Mouse (Mus musculus) limb, embryonic 15.5 days (tissue): ENCODE measurements around the gene Tssk2. TPM values are rescaled to one million over a fixed set of nuclear protein-coding genes. Genes with fewer than 3 reads are reported as not detected.

Source experiments
- ATAC-seq: fragments of 200-750 bp; cut with Nextera tagmentation; 2 replicates; pipeline ENCODE4 v1.8.0; 2017; ENCODE audit warnings: low read depth, moderate TSS enrichment; ENCODE audit not compliant: insufficient number of reproducible peaks, low FRiP score, low TSS enrichment
- H3K27ac ChIP-seq: fragments of 300-500 bp; sonication (generic); 2 replicates; pipeline ENCODE4 v1.5.1; 2015; ENCODE audit warnings: moderate library complexity, mild to moderate bottlenecking, inconsistent platforms
- H3K27me3 ChIP-seq: fragments of 300-500 bp; sonication (generic); 2 replicates; pipeline ENCODE4 v1.6.1; 2015; ENCODE audit warnings: inconsistent platforms
- H3K36me3 ChIP-seq: fragments of 300-500 bp; sonication (generic); 2 replicates; pipeline ENCODE4 v1.6.1; 2015; ENCODE audit warnings: inconsistent platforms
- H3K4me1 ChIP-seq: fragments of 300-500 bp; sonication (generic); 2 replicates; pipeline ENCODE4 v1.6.1; 2015; ENCODE audit warnings: inconsistent platforms
- H3K4me2 ChIP-seq: fragments of 300-500 bp; sonication (generic); 2 replicates; pipeline ENCODE4 v1.6.1; 2015; ENCODE audit warnings: mild to moderate bottlenecking, inconsistent platforms
- H3K4me3 ChIP-seq: fragments of 300-500 bp; sonication (generic); 2 replicates; pipeline ENCODE4 v1.5.1; 2015; ENCODE audit warnings: mild to moderate bottlenecking, inconsistent platforms
- H3K9ac ChIP-seq: fragments of 300-500 bp; sonication (generic); 2 replicates; pipeline ENCODE4 v1.6.1; 2015; ENCODE audit warnings: inconsistent platforms
- H3K9me3 ChIP-seq: fragments of 300-500 bp; sonication (generic); 2 replicates; pipeline ENCODE4 v1.6.1; 2016; ENCODE audit warnings: inconsistent platforms
- WGBS: fragments of 180-500 bp; shearing (Covaris S2); methylation state at CpG from one replicate; pipeline ENCODE4 v1.1.7; 2015; 5-methylcytosine and 5-hydroxymethylcytosine counted together
- polyA plus RNA-seq: library from polyadenylated mRNA; unstranded; fragments of >200 nt; fragmentation: Nextera tagmentation; extraction: Ambion mirVana; gene quantifications from 2 replicates; pipeline ENCODE4 v1.2.1, GENCODE M21; 2015

Tssk2 gene
- not detected in 2 replicates for polyA plus RNA-seq

GRCm38 (mm10) chr16:17898462-17898861, at the start of gene Tssk2, which contains the start of gene Dgcr2:
Gene Tssk2, plus strand, starts transcription at chr16:17898637.
Gene Dgcr2, minus strand, starts transcription at chr16:17898562.
- 93% methylated on average over 14 of the region's 14 CpGs for WGBS
- H3K27me3 ChIP-seq: no peaks in the 10 kb centered on the region
- H3K9me3 ChIP-seq: no peaks in the 10 kb centered on the region
- H3K4me2 ChIP-seq: no peak within 1 kb of the TSS
- ATAC-seq: no peak
- no peak within 1 kb of the TSS for H3K27ac ChIP-seq
- peaks cover 52% of the 10 kb centered on the region for H3K36me3 ChIP-seq
- H3K4me3 ChIP-seq: no peak within 1 kb of the TSS
- no peak within 1 kb of the TSS for H3K9ac ChIP-seq
- H3K4me1 ChIP-seq: no peaks in the 10 kb centered on the region

GRCm38 (mm10) chr16:17848928-17849327, 49.5 kb upstream of the Tssk2 start:
- Histone ChIP-seq H3K4me2 (no peak overlapping the region), H3K36me3 (peaks cover 88% of the 10 kb centered on the region), H3K27me3 (no peaks in the 10 kb centered on the region), H3K4me3 (no peak overlapping the region), H3K27ac (no peak overlapping the region), H3K4me1 (no peaks in the 10 kb centered on the region), H3K9ac (no peak overlapping the region), H3K9me3 (no peaks in the 10 kb centered on the region)
- ATAC-seq: no peak
- 18% methylated on average over 1 of the region's 1 CpGs for WGBS

- 81% methylated on average over 6 of the region's 6 CpGs for whole genome bisulfite sequencing
- ATAC-seq: no peak
- Histone ChIP-seq H3K27ac (no peak overlapping the region), H3K4me1 (no peaks in the 10 kb centered on the region), H3K27me3 (no peaks in the 10 kb centered on the region), H3K9me3 (no peaks in the 10 kb centered on the region), H3K4me2 (no peak overlapping the region), H3K36me3 (peaks cover 88% of the 10 kb centered on the region), H3K4me3 (no peak overlapping the region), H3K9ac (no peak overlapping the region)
Observed at GRCm38 (mm10) chr16:17849486-17849885, 49.0 kb upstream of the Tssk2 start.

- no peak for ATAC-seq
- Histone ChIP-seq H3K4me3 (no peak overlapping the region), H3K36me3 (peaks cover 84% of the 10 kb centered on the region), H3K4me1 (no peaks in the 10 kb centered on the region), H3K4me2 (no peak overlapping the region), H3K27ac (no peak overlapping the region), H3K9ac (no peak overlapping the region), H3K9me3 (no peaks in the 10 kb centered on the region), H3K27me3 (no peaks in the 10 kb centered on the region)
- 95% methylated on average over 5 of the region's 5 CpGs for WGBS
Observed at GRCm38 (mm10) chr16:17851331-17851730, 47.1 kb upstream of the Tssk2 start.

GRCm38 (mm10) chr16:17851860-17852259, 46.6 kb upstream of the Tssk2 start:
- H3K27me3 ChIP-seq: no peaks in the 10 kb centered on the region
- no peak overlapping the region for H3K4me3 ChIP-seq
- no peak overlapping the region for H3K27ac ChIP-seq
- no peaks in the 10 kb centered on the region for H3K4me1 ChIP-seq
- no peak overlapping the region for H3K9ac ChIP-seq
- no peak for ATAC-seq
- H3K36me3 ChIP-seq: peaks cover 84% of the 10 kb centered on the region
- H3K4me2 ChIP-seq: no peak overlapping the region
- no peaks in the 10 kb centered on the region for H3K9me3 ChIP-seq
- WGBS: 95% methylated on average over 1 of the region's 1 CpGs

GRCm38 (mm10) chr16:17853263-17853662, 45.2 kb upstream of the Tssk2 start:
- Histone ChIP-seq H3K9ac (no peak overlapping the region), H3K27me3 (no peaks in the 10 kb centered on the region), H3K36me3 (peaks cover 87% of the 10 kb centered on the region), H3K4me3 (no peak overlapping the region), H3K4me2 (no peak overlapping the region), H3K4me1 (no peaks in the 10 kb centered on the region), H3K9me3 (no peaks in the 10 kb centered on the region), H3K27ac (no peak overlapping the region)
- 74% methylated on average over 2 of the region's 2 CpGs for WGBS
- ATAC-seq: no peak

- no peak overlapping the region for H3K9ac ChIP-seq
- no peaks in the 10 kb centered on the region for H3K4me1 ChIP-seq
- H3K36me3 ChIP-seq: peaks cover 81% of the 10 kb centered on the region
- H3K9me3 ChIP-seq: no peaks in the 10 kb centered on the region
- H3K4me3 ChIP-seq: no peak overlapping the region
- H3K27me3 ChIP-seq: no peaks in the 10 kb centered on the region
- WGBS: 90% methylated on average over 7 of the region's 7 CpGs
- ATAC-seq: no peak
- H3K27ac ChIP-seq: no peak overlapping the region
- no peak overlapping the region for H3K4me2 ChIP-seq
Observed at GRCm38 (mm10) chr16:17857157-17857556, 41.3 kb upstream of the Tssk2 start.

GRCm38 (mm10) chr16:17858592-17858991, 39.8 kb upstream of the Tssk2 start:
- no peaks in the 10 kb centered on the region for H3K27me3 ChIP-seq
- H3K4me3 ChIP-seq: no peak overlapping the region
- H3K9me3 ChIP-seq: no peaks in the 10 kb centered on the region
- no peak overlapping the region for H3K27ac ChIP-seq
- H3K36me3 ChIP-seq: peaks cover 76% of the 10 kb centered on the region
- H3K4me2 ChIP-seq: no peak overlapping the region
- no peak overlapping the region for H3K9ac ChIP-seq
- no peak for ATAC-seq
- H3K4me1 ChIP-seq: no peaks in the 10 kb centered on the region

GRCm38 (mm10) chr16:17865293-17865692, 33.1 kb upstream of the Tssk2 start:
- Histone ChIP-seq H3K9ac (no peak overlapping the region), H3K4me1 (no peaks in the 10 kb centered on the region), H3K9me3 (no peaks in the 10 kb centered on the region), H3K27me3 (no peaks in the 10 kb centered on the region), H3K36me3 (peaks cover 47% of the 10 kb centered on the region), H3K4me2 (no peak overlapping the region), H3K27ac (no peak overlapping the region), H3K4me3 (no peak overlapping the region)
- 87% methylated on average over 2 of the region's 2 CpGs for WGBS
- ATAC-seq: no peak

- H3K4me3 ChIP-seq: no peak overlapping the region
- peaks cover 47% of the 10 kb centered on the region for H3K36me3 ChIP-seq
- WGBS: 52% methylated on average over 6 of the region's 6 CpGs
- no peaks in the 10 kb centered on the region for H3K4me1 ChIP-seq
- no peak overlapping the region for H3K9ac ChIP-seq
- no peak for ATAC-seq
- H3K4me2 ChIP-seq: no peak overlapping the region
- H3K27me3 ChIP-seq: no peaks in the 10 kb centered on the region
- H3K27ac ChIP-seq: no peak overlapping the region
- no peaks in the 10 kb centered on the region for H3K9me3 ChIP-seq
Observed at GRCm38 (mm10) chr16:17865770-17866169, 32.7 kb upstream of the Tssk2 start.

- Histone ChIP-seq H3K36me3 (peaks cover 45% of the 10 kb centered on the region), H3K9ac (no peak overlapping the region)
Observed at GRCm38 (mm10) chr16:17871248-17871647, 27.2 kb upstream of the Tssk2 start.

GRCm38 (mm10) chr16:17872995-17873394, 25.4 kb upstream of the Tssk2 start:
- ATAC-seq: no peak
- no peak overlapping the region for H3K4me3 ChIP-seq
- no peak overlapping the region for H3K4me2 ChIP-seq
- H3K27ac ChIP-seq: no peak overlapping the region
- H3K27me3 ChIP-seq: no peaks in the 10 kb centered on the region
- H3K9ac ChIP-seq: no peak overlapping the region
- no peaks in the 10 kb centered on the region for H3K4me1 ChIP-seq
- 54% methylated on average over 4 of the region's 4 CpGs for WGBS
- no peaks in the 10 kb centered on the region for H3K9me3 ChIP-seq
- peaks cover 48% of the 10 kb centered on the region for H3K36me3 ChIP-seq

More at GRCm38 (mm10) chr16:17871248-17871647, 27.2 kb upstream of the Tssk2 start:
- H3K9me3 ChIP-seq: no peaks in the 10 kb centered on the region
- no peaks in the 10 kb centered on the region for H3K27me3 ChIP-seq
- H3K27ac ChIP-seq: no peak overlapping the region
- ATAC-seq: no peak
- H3K4me1 ChIP-seq: no peaks in the 10 kb centered on the region
- WGBS: 79% methylated on average over 5 of the region's 5 CpGs
- no peak overlapping the region for H3K4me3 ChIP-seq
- H3K4me2 ChIP-seq: no peak overlapping the region

GRCm38 (mm10) chr16:17875174-17875573, 23.3 kb upstream of the Tssk2 start:
- 79% methylated on average over 4 of the region's 4 CpGs for WGBS
- H3K27ac ChIP-seq: no peak overlapping the region
- H3K9ac ChIP-seq: no peak overlapping the region
- H3K9me3 ChIP-seq: no peaks in the 10 kb centered on the region
- no peaks in the 10 kb centered on the region for H3K4me1 ChIP-seq
- H3K4me3 ChIP-seq: no peak overlapping the region
- H3K36me3 ChIP-seq: peaks cover 40% of the 10 kb centered on the region
- no peak for ATAC-seq
- H3K4me2 ChIP-seq: no peak overlapping the region
- no peaks in the 10 kb centered on the region for H3K27me3 ChIP-seq
